Mouse (Mus musculus) left cerebral cortex, adult 9 months (tissue): ENCODE results near the gene S1pr5.
"Not testable (repeated sequence)": the region's sequence is repeated elsewhere in the genome, so short reads cannot be mapped to it uniquely, and the experiment has no call there.

Experiments used
- DNase-seq, 2 experiments: peaks; one replicate each; pipeline ENCODE4 v3.0.0; 2022; ENCODE audit warnings: low spot score in 2 of 2

Gene S1pr5

DNA sequence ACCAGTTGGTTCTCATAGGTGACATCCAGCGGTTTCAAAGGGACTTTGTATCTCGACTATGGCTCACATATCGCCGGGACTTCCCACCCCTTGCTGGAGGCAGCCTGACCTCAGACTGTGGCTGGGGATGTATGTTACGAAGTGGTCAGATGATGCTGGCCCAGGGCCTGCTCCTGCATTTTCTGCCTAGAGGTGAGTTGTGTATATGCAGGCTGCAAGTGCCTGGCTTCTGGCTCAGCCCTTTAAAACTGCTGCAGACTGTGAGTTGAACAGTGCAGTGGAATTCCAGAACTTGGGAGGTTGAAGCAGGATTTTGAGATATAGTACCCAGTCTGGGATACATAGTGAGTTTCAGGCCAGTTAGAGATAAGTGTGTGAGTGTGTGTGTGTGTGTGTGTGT, 18.6 kb upstream of the S1pr5 start:
- no peak for DNase-seq

DNA sequence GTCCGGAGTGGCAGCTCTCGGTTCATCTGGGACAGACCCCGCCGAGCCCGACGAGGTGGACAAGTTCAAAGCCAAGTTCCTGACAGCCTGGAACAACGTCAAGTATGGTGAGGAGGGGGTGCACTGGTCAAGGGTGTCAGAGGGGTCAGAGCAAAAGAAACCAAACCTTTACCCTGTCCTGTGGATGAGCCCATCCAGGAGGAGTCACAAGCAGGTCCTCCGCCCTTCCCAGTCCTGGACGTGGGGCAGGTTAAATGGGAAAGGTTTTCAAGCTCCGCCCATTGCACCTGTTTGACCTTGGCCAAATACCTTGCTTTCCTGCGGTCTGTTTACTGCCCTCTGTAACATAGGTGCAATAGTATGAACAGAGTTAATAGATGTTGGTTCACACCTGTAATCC, 17.4 kb upstream of the S1pr5 start:
- no peak for DNase-seq

DNA sequence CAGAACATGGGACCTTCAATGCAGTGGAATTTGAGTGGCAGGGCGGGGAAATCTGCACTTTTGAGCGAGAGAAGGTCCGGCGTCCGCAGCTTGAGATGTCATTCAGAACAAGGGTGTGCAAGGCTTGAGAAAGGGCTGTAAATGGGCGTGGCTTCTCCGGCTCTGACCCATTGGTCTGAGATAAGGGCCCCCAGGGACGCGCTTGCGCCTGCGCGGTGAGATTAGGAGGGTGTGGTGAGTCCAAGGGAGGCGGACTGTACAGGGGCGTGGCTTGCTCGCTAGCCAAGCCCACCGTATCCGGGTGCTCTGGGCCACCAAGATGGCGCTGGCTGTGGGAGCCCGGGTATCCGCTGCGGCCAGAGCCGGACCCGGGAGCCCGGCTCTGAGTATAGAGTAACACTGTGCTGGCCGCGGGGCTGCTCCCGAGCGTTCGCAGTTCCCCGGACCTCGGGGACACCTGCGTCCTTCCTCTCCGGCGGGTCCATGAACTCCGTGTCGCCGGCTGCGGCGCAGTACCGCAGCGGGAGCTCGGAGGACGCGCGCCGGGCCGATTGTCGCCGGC, 16.8 kb upstream of the S1pr5 start, which contains the start of gene Atg4d:
Atg4d (plus strand) TSS at position 294 of the 562 bp plus-strand sequence.
- DNase-seq = peak; percentile 96 to 97

DNA sequence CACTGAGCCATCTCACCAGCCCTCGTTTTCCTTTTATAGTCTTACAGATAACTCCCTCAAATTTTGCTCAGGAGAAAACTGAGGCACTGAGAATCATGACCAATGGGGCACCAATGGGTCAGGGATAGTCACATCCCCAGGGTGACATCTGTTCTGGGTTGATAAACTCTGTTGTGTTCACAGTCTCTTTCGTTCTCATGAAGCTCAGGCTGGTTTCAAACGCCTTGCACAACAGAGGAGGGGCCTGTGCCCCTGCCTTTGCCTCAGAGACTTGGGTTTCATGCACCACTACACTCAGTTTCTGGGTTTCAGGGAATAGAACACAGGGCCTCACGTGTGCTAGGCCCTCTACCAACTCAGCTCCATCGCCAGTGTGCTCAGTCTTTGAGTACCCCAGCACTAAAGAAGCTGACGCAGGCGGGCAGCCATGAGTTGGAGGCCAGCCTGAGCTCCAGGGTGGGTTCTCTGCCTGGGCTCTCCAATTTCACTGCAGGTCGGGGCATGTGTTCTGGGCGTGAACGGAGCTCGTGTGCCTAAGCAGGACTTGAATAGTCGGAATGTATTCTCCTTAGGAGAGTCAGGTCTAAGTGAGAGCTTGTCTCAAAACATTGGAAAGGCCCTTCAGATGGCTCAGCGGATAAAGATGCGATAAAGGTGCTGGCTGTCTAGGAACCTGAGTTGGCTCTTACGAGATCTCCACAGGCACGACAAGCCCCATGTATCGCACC, 16.2 kb upstream of the S1pr5 start:
- DNase-seq = no peak

DNA sequence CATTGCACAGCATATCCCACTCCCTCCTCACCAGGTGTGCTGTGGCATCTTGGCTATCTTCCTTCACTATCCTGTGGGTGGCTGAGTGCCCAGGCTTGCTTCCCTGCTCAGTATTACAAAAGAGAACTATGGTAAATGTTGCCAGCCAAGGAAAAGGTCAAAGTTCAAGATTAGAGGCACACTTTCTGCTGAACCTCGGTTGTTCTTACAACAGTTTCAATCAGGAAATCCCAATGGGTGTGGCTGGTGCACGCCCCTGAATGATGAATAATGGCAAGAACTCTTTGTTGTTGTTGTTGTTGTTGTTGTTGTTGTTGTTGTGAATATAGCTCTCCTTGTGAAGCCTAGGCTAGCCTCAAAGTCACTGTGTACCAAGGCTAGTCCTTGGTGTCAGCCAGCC, 13.6 kb upstream of the S1pr5 start:
- DNase-seq = no peak

DNA sequence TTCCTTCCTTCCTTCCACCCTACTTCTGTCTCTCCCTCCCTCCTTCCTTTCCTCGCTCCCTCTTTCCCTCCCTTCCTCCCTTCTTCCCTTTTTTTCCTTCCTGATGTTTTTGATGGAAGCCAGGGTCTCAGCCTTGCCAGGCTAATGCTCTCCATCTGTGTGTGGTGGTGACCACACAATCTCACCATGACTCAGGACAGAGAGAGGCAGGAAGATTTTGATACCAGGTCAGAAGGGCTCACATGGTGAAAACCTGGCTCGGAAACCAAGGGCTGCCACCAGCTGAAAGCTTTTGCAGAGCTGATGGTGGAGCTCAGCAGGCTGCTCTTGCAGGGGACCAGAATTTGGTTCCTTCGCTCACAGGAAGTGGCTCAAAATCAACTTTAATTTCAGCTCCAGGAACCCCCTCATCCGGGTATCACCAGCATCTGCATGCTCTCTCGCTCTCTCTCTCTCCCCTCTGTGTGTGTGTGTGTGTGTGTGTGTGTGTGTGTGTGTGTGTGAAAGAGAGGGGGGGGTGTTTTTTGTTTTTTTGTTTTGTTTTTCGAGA, 12.3 kb upstream of the S1pr5 start:
- DNase-seq = no peak

DNA sequence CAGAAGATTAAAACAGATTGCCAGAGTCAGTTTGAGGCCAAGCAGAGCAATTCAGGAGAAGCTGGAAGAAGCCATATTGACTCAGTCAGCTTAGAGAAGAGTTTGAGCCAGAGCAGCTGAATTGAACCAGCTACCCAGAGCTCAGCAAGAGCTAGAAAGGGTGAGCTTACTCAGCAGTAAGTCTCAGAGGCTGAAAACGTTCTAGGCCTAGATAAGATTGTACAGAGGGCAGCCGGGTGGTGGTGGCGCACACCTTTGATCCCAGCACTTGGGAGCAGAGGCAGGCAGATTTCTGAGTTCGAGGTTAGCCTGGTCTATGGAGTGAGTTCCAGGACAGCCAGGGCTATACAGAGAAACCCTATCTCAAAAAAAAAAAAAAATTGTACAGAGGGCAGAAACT, 8.1 kb upstream of the S1pr5 start:
- DNase-seq = not testable (repeated sequence)

DNA sequence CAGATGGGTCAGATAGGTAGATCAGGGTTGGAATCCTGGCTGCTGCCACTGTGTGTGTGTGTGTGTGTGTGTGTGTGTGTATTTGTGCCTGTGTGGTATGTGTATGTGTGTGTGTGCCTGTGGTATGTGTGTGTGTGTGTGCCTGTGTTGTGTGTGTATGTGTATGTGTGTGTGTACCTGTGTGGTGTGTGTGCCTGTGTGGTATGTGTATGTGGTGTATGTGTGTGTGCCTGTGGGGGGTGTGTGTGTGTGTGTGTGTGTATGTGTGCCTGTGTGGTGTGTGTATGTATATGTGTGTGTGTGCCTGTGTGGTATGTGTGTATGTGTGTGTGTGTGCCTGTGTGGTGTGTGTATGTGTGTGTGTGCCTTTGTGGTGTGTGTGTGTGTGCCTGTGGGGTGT, 6.4 kb upstream of the S1pr5 start:
- no peak for DNase-seq

DNA sequence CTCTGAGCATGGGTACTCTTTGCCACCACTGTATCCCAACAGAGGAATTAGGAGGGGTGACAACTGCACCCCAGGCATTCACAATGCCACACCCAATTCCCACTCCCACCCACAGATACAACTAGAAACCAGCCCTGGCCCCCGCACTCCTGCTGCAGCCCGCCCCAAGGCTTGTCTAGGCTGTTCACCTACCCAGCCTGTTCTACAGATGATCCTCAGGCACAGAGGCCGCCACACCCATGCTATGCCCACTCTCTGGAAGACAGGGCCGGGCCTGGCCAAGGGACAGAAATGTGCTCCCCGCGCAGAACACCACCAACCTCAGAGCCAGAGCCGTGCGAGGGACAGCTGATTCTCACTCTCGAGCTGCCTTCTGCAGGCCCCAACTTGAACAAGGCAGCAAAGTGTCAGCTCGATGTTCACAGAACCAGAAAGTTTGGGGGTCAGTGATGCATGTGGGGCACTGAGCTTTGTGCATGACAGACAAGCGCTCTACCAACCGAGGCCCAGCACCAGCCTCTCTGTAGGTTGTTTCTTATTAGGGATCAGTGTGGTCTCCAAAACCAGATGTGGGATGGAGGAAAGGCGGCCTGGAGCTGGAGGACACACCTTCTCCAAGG, 3.0 kb upstream of the S1pr5 start:
- no peak for DNase-seq

DNA sequence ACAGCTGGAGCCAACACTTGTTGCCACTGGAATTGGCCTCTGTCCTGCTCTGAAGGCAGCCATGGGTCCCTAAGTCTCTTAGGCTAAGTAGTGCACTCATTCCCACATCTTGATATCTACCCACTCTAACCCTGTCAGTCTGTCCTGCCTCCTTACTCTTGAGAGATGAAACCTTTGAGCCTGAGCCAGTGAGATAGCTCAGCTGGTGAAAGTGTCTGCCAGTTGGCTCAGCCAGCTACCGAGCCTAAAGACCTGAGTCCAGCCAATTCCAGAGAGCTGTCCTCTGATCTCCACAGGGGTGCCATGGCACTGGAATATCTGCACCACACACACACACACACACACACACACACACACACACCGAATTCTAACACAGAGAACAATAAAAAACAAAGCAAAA, 2.3 kb upstream of the S1pr5 start:
- DNase-seq = no peak

DNA sequence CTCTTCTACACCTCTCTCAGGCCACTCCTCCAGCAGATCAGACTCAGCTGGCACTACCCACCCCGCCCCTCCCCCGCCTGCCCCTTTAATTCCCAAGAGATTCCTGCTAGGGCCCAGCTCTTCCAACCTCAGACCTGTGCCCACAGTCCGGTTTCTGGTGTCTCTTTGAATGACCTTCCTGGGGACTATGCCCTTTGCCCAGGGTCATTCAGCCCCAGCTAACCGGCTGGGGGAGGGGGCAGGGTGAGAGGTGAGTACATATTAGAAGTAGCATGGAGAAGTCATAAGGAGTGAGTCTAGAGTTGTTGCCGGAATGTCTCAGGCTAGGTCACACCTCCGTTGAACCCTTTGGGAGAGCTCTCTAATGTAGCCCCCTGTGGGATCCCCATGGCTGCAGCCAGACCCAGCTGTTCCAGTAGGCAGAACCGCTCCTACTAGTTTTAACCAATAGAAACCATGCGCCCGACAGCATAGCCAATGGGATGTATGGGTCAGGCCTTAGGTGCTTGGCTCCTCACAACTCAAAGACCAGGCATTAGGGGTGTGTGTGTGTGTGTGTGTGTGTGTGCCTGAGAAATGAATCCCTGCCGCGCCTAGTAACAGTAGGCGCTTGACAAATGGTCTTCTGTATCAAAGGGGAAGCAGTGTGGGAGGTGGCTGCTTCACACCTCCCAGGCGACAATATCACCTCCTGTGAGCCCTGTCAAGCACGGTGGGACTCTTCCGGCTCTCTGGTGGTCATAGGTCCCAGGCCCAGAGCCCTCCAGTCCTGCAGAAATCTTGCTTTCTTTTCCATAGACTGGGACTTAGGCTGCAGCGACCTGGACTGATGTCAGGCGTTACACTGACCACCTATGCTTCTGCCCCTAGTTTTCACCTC, 1.6 kb upstream of the S1pr5 start:
- DNase-seq = no peak

DNA sequence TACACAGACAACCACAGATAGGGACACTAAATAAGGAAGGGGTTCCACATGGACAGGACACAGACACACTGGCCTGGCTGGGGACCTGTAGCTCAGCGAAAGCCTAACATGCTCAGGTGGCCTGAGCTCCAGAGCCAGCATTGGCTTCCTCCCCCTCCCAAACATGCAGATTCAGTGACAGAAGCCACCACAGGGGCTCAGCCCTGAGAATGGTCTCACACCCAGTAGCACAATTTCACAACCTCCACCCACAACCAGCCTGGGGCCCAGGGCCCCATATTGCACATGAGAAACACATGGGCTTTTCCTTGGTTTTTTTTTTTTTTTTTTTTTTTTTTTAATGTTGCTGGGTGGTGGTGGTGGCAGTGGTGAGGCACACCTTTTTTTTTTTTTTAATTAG, 1.9 kb downstream of the S1pr5 start:
- no peak for DNase-seq

DNA sequence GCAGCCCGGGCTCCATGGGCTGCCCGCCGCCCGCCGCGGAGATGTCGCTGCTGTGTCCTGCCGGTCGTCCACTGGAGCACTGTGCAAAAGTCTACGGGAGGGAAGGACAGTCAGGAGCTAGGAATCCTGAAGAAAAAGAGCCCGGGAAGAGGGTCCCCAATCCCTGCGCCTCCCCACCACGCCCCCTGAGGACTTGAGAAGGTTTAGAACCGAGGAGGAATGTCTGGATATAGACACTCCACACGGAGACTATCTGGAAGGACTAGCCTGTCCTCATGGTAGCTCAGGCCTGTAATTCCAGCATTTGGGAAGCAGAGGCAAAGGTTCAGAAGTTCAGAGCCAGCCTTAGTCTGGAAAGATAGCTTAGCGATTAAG, 3.1 kb downstream of the S1pr5 start:
- DNase-seq = no peak

DNA sequence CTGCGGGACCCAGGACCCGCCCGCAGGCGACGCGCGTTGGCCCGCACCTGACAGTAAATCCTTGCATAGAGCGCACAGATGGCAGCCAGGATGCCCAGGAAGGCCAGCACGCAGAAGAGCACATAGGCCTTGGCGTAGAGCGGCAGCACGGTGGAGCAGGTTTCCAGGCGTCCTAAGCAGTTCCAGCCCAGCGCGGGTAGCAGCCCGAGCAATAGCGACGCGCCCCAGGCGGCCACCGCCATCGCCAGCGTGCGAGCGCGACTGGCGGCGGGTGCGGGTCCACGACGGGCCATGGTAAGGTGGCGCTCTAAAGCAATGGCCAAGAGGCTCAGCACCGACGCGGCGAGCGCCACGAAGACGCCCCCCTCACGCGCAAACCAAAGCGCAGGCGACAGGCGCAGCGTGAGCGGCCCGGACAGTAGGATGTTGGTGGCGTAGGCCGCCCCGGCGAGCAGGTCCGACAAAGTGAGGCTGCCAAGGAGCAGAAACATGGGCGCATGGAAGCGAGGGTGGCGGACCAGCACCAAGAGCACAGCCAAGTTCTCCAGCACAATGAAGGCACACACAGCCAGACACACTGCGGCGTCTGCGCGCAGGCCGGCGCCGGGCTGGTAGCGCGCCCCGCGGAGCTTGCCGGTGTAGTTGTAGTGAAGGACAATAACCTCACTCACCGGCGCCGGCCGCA, 3.7 kb downstream of the S1pr5 start:
- DNase-seq = peak in 1 of 2 experiments; percentile 44

DNA sequence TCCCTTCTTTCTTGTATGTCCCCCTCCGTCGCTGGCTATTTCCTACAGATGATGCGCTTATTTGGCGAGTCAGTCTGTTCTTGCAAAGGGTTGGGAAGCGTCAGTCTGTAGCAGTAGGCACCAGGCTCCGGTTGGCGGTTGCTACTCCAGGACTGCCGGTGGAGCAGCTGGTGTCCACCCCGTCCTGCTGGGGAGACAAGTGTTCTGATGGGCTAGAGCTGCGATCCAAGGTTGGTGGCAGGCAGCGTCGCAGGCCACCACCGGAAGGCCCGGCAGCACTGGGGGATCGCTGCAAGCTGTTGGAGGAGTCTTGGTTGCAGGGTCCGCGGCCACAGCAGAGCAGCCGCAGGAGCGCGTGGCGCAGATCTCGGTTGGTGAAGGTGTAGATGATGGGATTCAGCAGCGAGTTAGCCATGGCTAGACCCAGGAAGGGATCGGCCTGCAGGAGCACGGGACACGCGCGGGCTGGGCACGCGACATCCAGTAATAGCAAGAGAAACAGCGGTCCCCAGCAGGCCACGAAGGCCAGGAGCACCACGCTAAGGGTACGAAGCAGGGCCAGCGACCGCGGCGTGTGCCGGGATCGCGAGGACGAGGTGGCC, 4.3 kb downstream of the S1pr5 start:
- DNase-seq = no peak

DNA sequence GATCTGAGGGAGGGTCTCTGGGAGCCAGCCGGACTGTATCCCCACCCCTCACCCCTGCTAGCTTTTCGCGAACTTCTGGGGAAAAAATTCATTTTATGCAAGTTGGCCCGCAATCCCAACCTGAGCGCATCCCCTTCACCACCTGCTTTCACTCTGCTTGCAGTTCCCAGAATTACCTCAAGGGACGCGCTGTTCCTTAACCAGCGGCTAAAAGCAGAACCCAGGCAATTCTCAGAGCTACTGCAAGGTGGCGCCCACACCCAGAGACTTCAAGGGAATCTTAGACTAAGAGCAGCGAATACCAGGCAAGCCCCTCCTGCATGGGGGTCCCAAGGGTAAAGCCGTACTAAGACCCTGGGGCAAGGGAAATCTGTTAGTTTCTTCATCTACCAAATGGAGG, 6.9 kb downstream of the S1pr5 start:
- peak in 1 of 2 experiments; percentile 90 for DNase-seq

DNA sequence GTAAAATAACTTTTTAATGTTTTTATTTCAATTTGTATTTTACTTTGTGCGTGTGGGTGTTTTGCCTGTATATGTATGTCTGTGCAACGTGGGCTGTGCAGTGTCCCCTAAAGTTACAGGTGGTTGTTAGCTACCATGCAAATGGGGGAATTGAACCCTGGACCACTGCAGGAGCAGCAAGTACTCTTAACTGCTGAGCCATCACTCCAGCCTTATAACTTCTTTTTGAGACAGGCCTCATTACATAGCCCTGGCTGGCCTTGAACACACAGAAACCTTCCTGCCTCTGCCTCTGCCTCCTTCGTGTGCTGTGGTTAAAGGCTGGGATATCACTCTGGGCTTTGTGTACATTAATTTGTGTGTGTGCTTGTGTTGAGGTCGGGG, 8.8 kb downstream of the S1pr5 start:
- DNase-seq = no peak

DNA sequence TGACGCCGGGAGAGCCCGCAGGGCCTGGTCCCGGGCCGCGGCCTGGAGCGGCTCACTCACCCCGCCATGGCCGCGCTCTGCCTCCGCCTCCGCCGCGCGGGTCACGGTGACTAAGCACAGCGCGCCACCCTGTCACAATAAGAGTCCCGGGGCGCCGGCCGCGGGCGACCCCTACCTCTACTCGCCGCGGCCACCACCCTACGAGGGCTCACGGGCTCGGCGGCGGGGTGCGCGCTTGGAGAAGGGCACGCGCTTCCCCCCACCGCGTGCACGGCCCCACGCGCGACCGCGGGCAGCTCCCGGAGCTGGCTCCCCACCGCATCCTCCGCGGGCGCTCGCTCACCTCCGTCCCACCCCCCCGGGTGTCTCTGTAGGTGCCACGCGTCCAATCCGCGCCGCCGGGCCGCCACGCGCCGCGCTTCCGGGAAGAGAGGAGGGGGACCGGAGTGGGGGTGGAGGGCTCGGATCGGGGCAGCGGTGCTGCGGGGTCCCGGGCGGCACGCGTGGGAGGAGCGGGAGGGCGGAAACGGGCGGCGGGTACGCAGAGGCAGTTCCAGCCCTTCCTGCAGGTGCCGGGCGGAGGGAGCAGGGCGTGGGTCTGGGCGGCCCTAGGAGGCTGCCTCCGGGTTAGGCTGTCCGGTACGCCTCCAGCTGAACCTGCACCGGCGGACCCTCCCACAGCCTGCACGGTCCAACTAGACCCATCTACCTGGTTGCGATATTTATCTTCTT, 9.3 kb downstream of the S1pr5 start, which contains the start of gene Keap1:
Keap1 (minus strand) TSS at position 629 of the 732 bp plus-strand sequence.
- peak in 1 of 2 experiments; percentile 66 for DNase-seq

DNA sequence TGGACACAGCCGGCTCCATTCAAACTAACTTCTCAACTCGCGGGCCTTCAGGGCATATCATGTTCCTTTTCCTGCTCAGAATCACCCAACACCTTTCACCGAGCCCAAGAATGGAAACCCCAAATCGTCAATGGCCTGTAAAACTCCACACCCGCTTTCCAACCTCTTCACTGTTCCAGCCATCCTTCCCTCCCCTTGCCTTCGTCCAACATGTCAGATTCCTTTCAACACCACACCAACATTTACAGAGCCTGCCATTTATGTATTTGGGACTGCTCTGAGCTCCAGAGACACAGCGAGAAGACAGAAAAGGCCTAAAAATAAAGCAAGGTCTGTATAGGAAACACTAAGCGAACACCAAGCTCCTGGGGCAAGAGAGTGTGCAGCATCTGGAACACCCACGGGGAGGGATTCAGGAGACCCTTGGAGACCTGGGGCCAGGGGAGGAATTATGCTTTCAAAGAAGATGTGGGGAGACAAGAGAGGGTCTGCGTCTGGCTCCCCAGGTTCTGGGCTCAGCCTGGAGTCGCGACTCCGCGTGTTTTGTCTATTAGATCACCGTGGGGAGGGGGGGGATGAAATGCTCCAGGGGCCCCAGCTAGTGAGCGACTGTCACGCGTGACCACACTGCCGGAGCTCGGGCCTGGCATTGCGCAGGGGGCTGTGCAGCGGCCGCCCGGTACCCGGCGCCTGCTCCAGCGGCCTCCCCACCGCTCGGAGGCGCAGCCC, 10.1 kb downstream of the S1pr5 start:
- no peak for DNase-seq
